Mouse (Mus musculus) CD4-positive, CD25-positive, alpha-beta regulatory T cell, adult 2 months (primary cell): ENCODE measurements around the gene Chst2.

Experiments used
- DNase-seq: peaks from one replicate; pipeline ENCODE4 v3.0.0-alpha.2; 2012; ENCODE audit warnings: low read depth, low spot score

Chst2 gene

DNA sequence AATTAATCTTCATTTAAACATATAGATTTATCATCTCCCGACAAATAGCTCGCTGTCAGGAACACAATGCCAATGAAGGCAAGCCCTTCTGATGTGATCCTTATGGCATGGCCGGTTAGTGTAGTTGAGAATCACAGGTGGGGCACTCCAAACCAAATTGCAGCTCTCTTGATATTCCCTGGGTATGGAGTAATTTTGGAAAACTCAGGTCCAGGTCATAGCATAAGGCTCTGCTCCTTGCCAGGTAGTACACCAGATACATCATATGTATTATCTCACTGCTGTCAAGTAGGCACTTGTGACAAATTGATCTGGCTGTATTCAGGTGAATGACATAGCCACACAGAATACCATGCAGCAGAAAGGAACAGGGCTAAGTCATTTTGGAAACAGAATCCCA, 40.6 kb downstream of the Chst2 start:
- DNase-seq, result no peak

DNA sequence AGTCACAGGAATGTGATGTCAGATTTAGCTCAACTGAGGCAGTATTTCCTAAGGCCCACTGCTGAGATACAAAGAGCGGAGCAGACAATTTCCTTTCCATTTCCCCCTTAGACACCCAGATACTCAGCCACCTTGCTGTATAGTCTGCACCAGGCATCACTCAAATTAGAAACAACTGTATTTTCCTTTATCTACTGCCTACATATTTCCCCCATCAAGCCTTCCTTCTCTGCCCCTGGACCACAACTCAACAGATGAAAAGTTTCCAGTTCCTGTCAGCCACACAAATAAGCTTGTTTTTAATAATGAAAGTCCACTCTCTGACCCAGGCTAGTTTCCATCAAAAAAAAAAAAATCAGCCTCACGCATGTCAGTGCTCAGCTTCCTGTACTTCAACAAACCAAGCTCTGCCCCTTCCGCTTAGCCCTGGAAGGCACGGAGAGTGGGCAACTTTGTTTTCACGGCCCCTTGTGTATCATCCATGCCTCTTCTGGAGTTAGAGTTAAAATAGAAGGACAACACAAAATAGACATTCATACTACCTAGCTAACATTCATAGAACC, 52.6 kb downstream of the Chst2 start:
- peak; percentile 17 for DNase-seq

DNA sequence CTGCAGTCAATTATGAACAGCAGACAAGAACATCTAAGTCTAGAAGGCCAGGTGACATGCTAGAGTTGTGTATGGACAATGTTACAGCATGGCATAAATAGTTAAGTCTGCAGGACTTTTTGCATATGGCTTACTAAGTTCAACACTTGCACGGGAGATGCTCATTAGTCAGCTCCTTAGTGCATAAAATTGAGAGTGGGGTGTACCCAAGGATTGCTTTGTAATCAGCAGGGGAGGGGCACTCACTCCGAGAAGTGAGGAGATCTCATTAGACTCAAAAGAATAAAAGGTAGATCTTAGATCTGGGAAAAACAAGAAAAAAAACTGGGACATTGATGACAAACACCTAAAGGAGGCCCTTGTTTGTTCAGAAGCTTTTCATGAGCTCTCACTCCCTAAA, 54.6 kb downstream of the Chst2 start:
- no peak for DNase-seq

DNA sequence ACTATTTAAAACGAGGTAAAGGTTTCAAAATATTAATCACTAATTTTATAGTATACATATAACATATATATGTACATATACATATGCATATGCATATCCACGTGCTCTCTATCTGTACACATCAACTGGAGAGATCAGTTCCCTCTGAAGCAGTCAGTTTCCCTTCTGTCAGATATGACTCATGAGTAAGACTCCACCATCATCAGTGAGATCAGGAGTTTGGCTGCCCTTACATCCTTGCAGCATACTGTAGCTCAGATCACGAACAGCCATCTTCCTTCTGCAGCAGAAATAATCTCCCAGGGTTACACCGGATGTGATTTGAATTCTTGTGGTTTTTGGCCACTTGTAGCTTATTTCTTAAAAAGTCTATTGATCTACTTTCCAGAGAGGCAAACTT, 56.0 kb downstream of the Chst2 start:
- peak; percentile 67 for DNase-seq
